Mouse (Mus musculus): ENCODE results near the gene Nr2e3. TPM values are rescaled to one million over a fixed set of nuclear protein-coding genes. Genes with fewer than 3 reads are reported as not detected.
A peak's percentile ranks its signal among the peaks of the same experiment; 100 is the strongest.

Nr2e3 gene
- 0.09 TPM in 1 of 2 replicates, not detected in the other for polyA plus RNA-seq (2016; fragmentation: Nextera tagmentation; extraction: Ambion mirVana)

- H3K36me3 ChIP-seq = no peaks in the 10 kb centered on the region
- no peak within 1 kb of the TSS for H3K4me3 ChIP-seq
- no peaks in the 10 kb centered on the region for H3K9me3 ChIP-seq (replicated peaks)
- H3K4me1 ChIP-seq (replicated peaks) = peaks cover 28% of the 10 kb centered on the region
- WGBS = 81% methylated on average over 10 of the region's 10 CpGs
- H3K4me2 ChIP-seq = no peak within 1 kb of the TSS
- no peak within 1 kb of the TSS for H3K9ac ChIP-seq
- H3K27me3 ChIP-seq (replicated peaks) = no peaks in the 10 kb centered on the region
- no peak within 1 kb of the TSS for H3K27ac ChIP-seq (ENCODE audit: poor library complexity, severe bottlenecking)
- ATAC-seq (ENCODE audit: insufficient number of reproducible peaks, low FRiP score) = no peak
Observed at GRCm38 (mm10) chr9:59960559-59960958, at the start of gene Nr2e3. Nr2e3 (minus strand) TSS chr9:59960659.

- H3K27me3 ChIP-seq (replicated peaks) = no peaks in the 10 kb centered on the region
- ATAC-seq (ENCODE audit: insufficient number of reproducible peaks, low FRiP score) = no peak
- no peaks in the 10 kb centered on the region; the same call in 1 of the 2 replicates for H3K9me3 ChIP-seq (replicated peaks)
- H3K9ac ChIP-seq = peak overlapping the region; percentile 17; the same call in 1 of the 2 replicates
- no peaks in the 10 kb centered on the region for H3K36me3 ChIP-seq
- H3K4me2 ChIP-seq = no peak overlapping the region
- WGBS = 43% methylated on average over 7 of the region's 7 CpGs
- H3K4me3 ChIP-seq = no peak overlapping the region
- peak overlapping the region; percentile 16; the same call in 1 of the 2 replicates for H3K27ac ChIP-seq (ENCODE audit: poor library complexity, severe bottlenecking)
- H3K4me1 ChIP-seq (replicated peaks) = peaks cover 8% of the 10 kb centered on the region
Observed at GRCm38 (mm10) chr9:60008936-60009335, 48.5 kb upstream of the Nr2e3 start.

- H3K4me2 ChIP-seq = no peak overlapping the region
Observed at GRCm38 (mm10) chr9:60002323-60002722, 41.9 kb upstream of the Nr2e3 start.

GRCm38 (mm10) chr9:60001444-60001843 lies 41.0 kb upstream of the Nr2e3 start:
- no peak for ATAC-seq (ENCODE audit: insufficient number of reproducible peaks, low FRiP score)
- WGBS = 78% methylated on average over 3 of the region's 3 CpGs

More at GRCm38 (mm10) chr9:60002323-60002722, 41.9 kb upstream of the Nr2e3 start:
- H3K9ac ChIP-seq = no peak overlapping the region
- no peaks in the 10 kb centered on the region; the same call in 1 of the 2 replicates for H3K36me3 ChIP-seq
- H3K27ac ChIP-seq (ENCODE audit: poor library complexity, severe bottlenecking) = no peak overlapping the region
- no peak for ATAC-seq (ENCODE audit: insufficient number of reproducible peaks, low FRiP score)
- H3K9me3 ChIP-seq (replicated peaks) = no peaks in the 10 kb centered on the region; the same call in 1 of the 2 replicates
- H3K27me3 ChIP-seq (replicated peaks) = no peaks in the 10 kb centered on the region
- no peaks in the 10 kb centered on the region for H3K4me1 ChIP-seq (replicated peaks)
- H3K4me3 ChIP-seq = no peak overlapping the region
- 84% methylated on average over 8 of the region's 8 CpGs for WGBS

GRCm38 (mm10) chr9:59997725-59998124 lies 37.3 kb upstream of the Nr2e3 start:
- Histone ChIP-seq H3K27me3 (replicated peaks) (no peaks in the 10 kb centered on the region), H3K36me3 (peaks cover 3% of the 10 kb centered on the region), H3K4me2 (no peak overlapping the region), H3K9me3 (replicated peaks) (no peaks in the 10 kb centered on the region), H3K4me1 (replicated peaks) (no peaks in the 10 kb centered on the region), H3K9ac (no peak overlapping the region), H3K4me3 (no peak overlapping the region), H3K27ac (ENCODE audit: poor library complexity, severe bottlenecking) (no peak overlapping the region)
- WGBS = 89% methylated on average over 4 of the region's 4 CpGs
- ATAC-seq (ENCODE audit: insufficient number of reproducible peaks, low FRiP score) = no peak

More at GRCm38 (mm10) chr9:60001444-60001843, 41.0 kb upstream of the Nr2e3 start:
- Histone ChIP-seq H3K4me2 (no peak overlapping the region), H3K4me1 (replicated peaks) (no peaks in the 10 kb centered on the region), H3K4me3 (no peak overlapping the region), H3K9me3 (replicated peaks) (no peaks in the 10 kb centered on the region; the same call in 1 of the 2 replicates), H3K36me3 (peaks cover 3% of the 10 kb centered on the region), H3K27me3 (replicated peaks) (no peaks in the 10 kb centered on the region), H3K27ac (ENCODE audit: poor library complexity, severe bottlenecking) (no peak overlapping the region), H3K9ac (no peak overlapping the region)

GRCm38 (mm10) chr9:59991407-59991806 lies 30.9 kb upstream of the Nr2e3 start:
- Histone ChIP-seq H3K36me3 (no peaks in the 10 kb centered on the region; the same call in 1 of the 2 replicates), H3K9ac (no peak overlapping the region), H3K27me3 (replicated peaks) (no peaks in the 10 kb centered on the region), H3K27ac (ENCODE audit: poor library complexity, severe bottlenecking) (no peak overlapping the region), H3K4me1 (replicated peaks) (no peaks in the 10 kb centered on the region), H3K4me3 (no peak overlapping the region), H3K9me3 (replicated peaks) (no peaks in the 10 kb centered on the region), H3K4me2 (no peak overlapping the region)
- 72% methylated on average over 5 of the region's 5 CpGs for WGBS
- ATAC-seq (ENCODE audit: insufficient number of reproducible peaks, low FRiP score) = no peak

- no peaks in the 10 kb centered on the region for H3K9me3 ChIP-seq (replicated peaks)
- no peak overlapping the region for H3K27ac ChIP-seq (ENCODE audit: poor library complexity, severe bottlenecking)
- H3K4me1 ChIP-seq (replicated peaks) = no peaks in the 10 kb centered on the region
- no peak for ATAC-seq (ENCODE audit: insufficient number of reproducible peaks, low FRiP score)
- no peak overlapping the region for H3K4me2 ChIP-seq
- WGBS = 2% methylated on average over 1 of the region's 1 CpGs
- H3K36me3 ChIP-seq = no peaks in the 10 kb centered on the region
- H3K4me3 ChIP-seq = no peak overlapping the region
- no peak overlapping the region for H3K9ac ChIP-seq
- H3K27me3 ChIP-seq (replicated peaks) = no peaks in the 10 kb centered on the region
Observed at GRCm38 (mm10) chr9:59989864-59990263, 29.4 kb upstream of the Nr2e3 start.

GRCm38 (mm10) chr9:59985900-59986572 lies 25.6 kb upstream of the Nr2e3 start:
- Histone ChIP-seq H3K9me3 (replicated peaks) (no peaks in the 10 kb centered on the region), H3K4me2 (no peak overlapping the region)
- no peak for ATAC-seq (ENCODE audit: insufficient number of reproducible peaks, low FRiP score)

GRCm38 (mm10) chr9:59981116-59981515 lies 20.7 kb upstream of the Nr2e3 start:
- Histone ChIP-seq H3K4me2 (no peak overlapping the region), H3K4me1 (replicated peaks) (no peaks in the 10 kb centered on the region), H3K9ac (no peak overlapping the region), H3K9me3 (replicated peaks) (no peaks in the 10 kb centered on the region), H3K4me3 (no peak overlapping the region), H3K36me3 (0 out of 2 replicates have a peak, but pooled peaks cover 4% of the 10 kb centered on the region), H3K27me3 (replicated peaks) (no peaks in the 10 kb centered on the region), H3K27ac (ENCODE audit: poor library complexity, severe bottlenecking) (no peak overlapping the region)
- 85% methylated on average over 2 of the region's 2 CpGs for WGBS
- ATAC-seq (ENCODE audit: insufficient number of reproducible peaks, low FRiP score) = no peak

More at GRCm38 (mm10) chr9:59985900-59986572, 25.6 kb upstream of the Nr2e3 start:
- no peak overlapping the region for H3K4me3 ChIP-seq
- 0 out of 2 replicates have a peak, but pooled peaks cover 4% of the 10 kb centered on the region for H3K36me3 ChIP-seq
- no peaks in the 10 kb centered on the region for H3K27me3 ChIP-seq (replicated peaks)
- no peak overlapping the region for H3K27ac ChIP-seq (ENCODE audit: poor library complexity, severe bottlenecking)
- WGBS = 84% methylated on average over 3 of the region's 3 CpGs
- H3K9ac ChIP-seq = no peak overlapping the region
- no peaks in the 10 kb centered on the region for H3K4me1 ChIP-seq (replicated peaks)

- H3K4me2 ChIP-seq = no peak overlapping the region
- H3K27me3 ChIP-seq (replicated peaks) = no peaks in the 10 kb centered on the region
- peaks cover 8% of the 10 kb centered on the region for H3K4me1 ChIP-seq (replicated peaks)
- H3K9ac ChIP-seq = no peak overlapping the region
- 55% methylated on average over 4 of the region's 4 CpGs for whole genome bisulfite sequencing
- ATAC-seq (ENCODE audit: insufficient number of reproducible peaks, low FRiP score) = no peak
- no peaks in the 10 kb centered on the region for H3K9me3 ChIP-seq (replicated peaks)
- H3K36me3 ChIP-seq = no peaks in the 10 kb centered on the region
- H3K27ac ChIP-seq (ENCODE audit: poor library complexity, severe bottlenecking) = no peak overlapping the region
- H3K4me3 ChIP-seq = no peak overlapping the region
Observed at GRCm38 (mm10) chr9:59971263-59971662, 10.8 kb upstream of the Nr2e3 start.

GRCm38 (mm10) chr9:59969383-59969782 lies 8.9 kb upstream of the Nr2e3 start:
- 24% methylated on average over 6 of the region's 6 CpGs for WGBS
- Histone ChIP-seq H3K4me3 (no peak overlapping the region), H3K27me3 (replicated peaks) (no peaks in the 10 kb centered on the region), H3K9me3 (replicated peaks) (no peaks in the 10 kb centered on the region), H3K4me1 (replicated peaks) (peaks cover 24% of the 10 kb centered on the region), H3K27ac (ENCODE audit: poor library complexity, severe bottlenecking) (no peak overlapping the region), H3K36me3 (no peaks in the 10 kb centered on the region), H3K9ac (no peak overlapping the region), H3K4me2 (no peak overlapping the region)
- no peak for ATAC-seq (ENCODE audit: insufficient number of reproducible peaks, low FRiP score)
